Mouse (Mus musculus): ENCODE results near the gene Hectd4. TPM values are rescaled to one million over a fixed set of nuclear protein-coding genes. Genes with fewer than 3 reads are reported as not detected.
A peak's percentile ranks its signal among the peaks of the same experiment; 100 is the strongest.

Hectd4 gene
- polyA plus RNA-seq, 1 experiment from 2014 or later = 17.1 TPM

GRCm38 (mm10) chr5:121395621-121396020 is 175.6 kb downstream of the Hectd4 start:
- 81% methylated on average over 5 of the region's 5 CpGs for WGBS
- H3K9me3 ChIP-seq (ENCODE audit: control insufficient read depth, low read length) = no peaks in the 10 kb centered on the region
- H3K27me3 ChIP-seq (replicated peaks; ENCODE audit: control insufficient read depth, insufficient read depth, low read length) = no peaks in the 10 kb centered on the region
- no peak overlapping the region for H3K4me2 ChIP-seq (ENCODE audit: low read length)
- H3K36me3 ChIP-seq (ENCODE audit: control insufficient read depth, insufficient read depth, low read length) = no peaks in the 10 kb centered on the region
- no peak overlapping the region for H3K9ac ChIP-seq (ENCODE audit: low read depth, low read length)
- H3K4me1 ChIP-seq (ENCODE audit: control insufficient read depth, insufficient read depth, low read depth, low read length) = peaks cover 12% of the 10 kb centered on the region
- no peak overlapping the region for H3K27ac ChIP-seq (ENCODE audit: low read depth, low read length)
- ATAC-seq = no peak
- no peak overlapping the region for H3K4me3 ChIP-seq (ENCODE audit: low read length)

- Histone ChIP-seq H3K9me3 (ENCODE audit: control insufficient read depth, low read length) (no peaks in the 10 kb centered on the region), H3K4me3 (ENCODE audit: low read length) (peak within 1 kb of the TSS; percentile 61), H3K36me3 (ENCODE audit: control insufficient read depth, insufficient read depth, low read length) (no peaks in the 10 kb centered on the region), H3K27me3 (replicated peaks; ENCODE audit: control insufficient read depth, insufficient read depth, low read length) (no peaks in the 10 kb centered on the region), H3K4me1 (ENCODE audit: control insufficient read depth, insufficient read depth, low read depth, low read length) (peaks cover 12% of the 10 kb centered on the region), H3K4me2 (ENCODE audit: low read length) (peak within 1 kb of the TSS; percentile 89), H3K27ac (ENCODE audit: low read depth, low read length) (peak within 1 kb of the TSS; percentile 76), H3K9ac (ENCODE audit: low read depth, low read length) (peak within 1 kb of the TSS; percentile 74)
- peak; percentile 97 for ATAC-seq
- WGBS = 10% methylated on average over 52 of the region's 53 CpGs
Observed at GRCm38 (mm10) chr5:121397187-121398145, 177.4 kb downstream of the Hectd4 start, which contains the start of gene Naa25. Gene Naa25, plus strand, starts transcription at chr5:121397936.

GRCm38 (mm10) chr5:121398146-121398964 is 178.3 kb downstream of the Hectd4 start:
- WGBS = under 1% methylated on average over 51 of the region's 67 CpGs

GRCm38 (mm10) chr5:121398965-121399462 is 179.0 kb downstream of the Hectd4 start:
- ATAC-seq = no peak
- peak overlapping the region; percentile 61 for H3K4me3 ChIP-seq (ENCODE audit: low read length)
- H3K9ac ChIP-seq (ENCODE audit: low read depth, low read length) = peak overlapping the region; percentile 74
- no peak overlapping the region for H3K27ac ChIP-seq (ENCODE audit: low read depth, low read length)
- no peaks in the 10 kb centered on the region for H3K9me3 ChIP-seq (ENCODE audit: control insufficient read depth, low read length)
- H3K4me1 ChIP-seq (ENCODE audit: control insufficient read depth, insufficient read depth, low read depth, low read length) = peaks cover 12% of the 10 kb centered on the region
- H3K27me3 ChIP-seq (replicated peaks; ENCODE audit: control insufficient read depth, insufficient read depth, low read length) = no peaks in the 10 kb centered on the region
- no peaks in the 10 kb centered on the region for H3K36me3 ChIP-seq (ENCODE audit: control insufficient read depth, insufficient read depth, low read length)
- H3K4me2 ChIP-seq (ENCODE audit: low read length) = peak overlapping the region; percentile 89
- 55% methylated on average over 9 of the region's 9 CpGs for WGBS

More at GRCm38 (mm10) chr5:121398146-121398964, 178.3 kb downstream of the Hectd4 start:
- Histone ChIP-seq H3K36me3 (ENCODE audit: control insufficient read depth, insufficient read depth, low read length) (no peaks in the 10 kb centered on the region), H3K4me2 (ENCODE audit: low read length) (peak overlapping the region; percentile 89), H3K4me1 (ENCODE audit: control insufficient read depth, insufficient read depth, low read depth, low read length) (peaks cover 12% of the 10 kb centered on the region), H3K9me3 (ENCODE audit: control insufficient read depth, low read length) (no peaks in the 10 kb centered on the region), H3K4me3 (ENCODE audit: low read length) (peak overlapping the region; percentile 61), H3K9ac (ENCODE audit: low read depth, low read length) (peak overlapping the region; percentile 74), H3K27me3 (replicated peaks; ENCODE audit: control insufficient read depth, insufficient read depth, low read length) (no peaks in the 10 kb centered on the region), H3K27ac (ENCODE audit: low read depth, low read length) (peak overlapping the region; percentile 65)
- ATAC-seq = peak; percentile 82

GRCm38 (mm10) chr5:121399540-121399939 is 179.5 kb downstream of the Hectd4 start:
- no peaks in the 10 kb centered on the region for H3K36me3 ChIP-seq (ENCODE audit: control insufficient read depth, insufficient read depth, low read length)
- H3K9ac ChIP-seq (ENCODE audit: low read depth, low read length) = no peak overlapping the region
- no peaks in the 10 kb centered on the region for H3K27me3 ChIP-seq (replicated peaks; ENCODE audit: control insufficient read depth, insufficient read depth, low read length)
- no peak overlapping the region; the same call in 1 of the 2 replicates for H3K4me2 ChIP-seq (ENCODE audit: low read length)
- no peak overlapping the region for H3K4me3 ChIP-seq (ENCODE audit: low read length)
- H3K27ac ChIP-seq (ENCODE audit: low read depth, low read length) = no peak overlapping the region
- no peaks in the 10 kb centered on the region for H3K9me3 ChIP-seq (ENCODE audit: control insufficient read depth, low read length)
- peaks cover 12% of the 10 kb centered on the region for H3K4me1 ChIP-seq (ENCODE audit: control insufficient read depth, insufficient read depth, low read depth, low read length)
- ATAC-seq = no peak
- WGBS = 89% methylated on average over 5 of the region's 5 CpGs

- 80% methylated on average over 5 of the region's 5 CpGs for WGBS
- ATAC-seq = no peak
- Histone ChIP-seq H3K9me3 (ENCODE audit: control insufficient read depth, low read length) (no peaks in the 10 kb centered on the region), H3K36me3 (ENCODE audit: control insufficient read depth, insufficient read depth, low read length) (no peaks in the 10 kb centered on the region), H3K27ac (ENCODE audit: low read depth, low read length) (no peak overlapping the region), H3K4me2 (ENCODE audit: low read length) (no peak overlapping the region), H3K4me1 (ENCODE audit: control insufficient read depth, insufficient read depth, low read depth, low read length) (peaks cover 12% of the 10 kb centered on the region), H3K4me3 (ENCODE audit: low read length) (no peak overlapping the region), H3K9ac (ENCODE audit: low read depth, low read length) (no peak overlapping the region), H3K27me3 (replicated peaks; ENCODE audit: control insufficient read depth, insufficient read depth, low read length) (no peaks in the 10 kb centered on the region)
Observed at GRCm38 (mm10) chr5:121400064-121400463, 180.0 kb downstream of the Hectd4 start.

GRCm38 (mm10) chr5:121400849-121401248 is 180.8 kb downstream of the Hectd4 start:
- Histone ChIP-seq H3K4me3 (ENCODE audit: low read length) (no peak overlapping the region), H3K27me3 (replicated peaks; ENCODE audit: control insufficient read depth, insufficient read depth, low read length) (no peaks in the 10 kb centered on the region), H3K4me1 (ENCODE audit: control insufficient read depth, insufficient read depth, low read depth, low read length) (peaks cover 12% of the 10 kb centered on the region), H3K9ac (ENCODE audit: low read depth, low read length) (no peak overlapping the region), H3K27ac (ENCODE audit: low read depth, low read length) (no peak overlapping the region), H3K4me2 (ENCODE audit: low read length) (no peak overlapping the region), H3K9me3 (ENCODE audit: control insufficient read depth, low read length) (no peaks in the 10 kb centered on the region), H3K36me3 (ENCODE audit: control insufficient read depth, insufficient read depth, low read length) (no peaks in the 10 kb centered on the region)
- 91% methylated on average over 5 of the region's 5 CpGs for WGBS
- no peak for ATAC-seq

- Histone ChIP-seq H3K4me1 (ENCODE audit: control insufficient read depth, insufficient read depth, low read depth, low read length) (no peaks in the 10 kb centered on the region), H3K4me3 (ENCODE audit: low read length) (no peak overlapping the region), H3K27ac (ENCODE audit: low read depth, low read length) (no peak overlapping the region), H3K4me2 (ENCODE audit: low read length) (no peak overlapping the region), H3K27me3 (replicated peaks; ENCODE audit: control insufficient read depth, insufficient read depth, low read length) (no peaks in the 10 kb centered on the region), H3K9me3 (ENCODE audit: control insufficient read depth, low read length) (no peaks in the 10 kb centered on the region), H3K36me3 (ENCODE audit: control insufficient read depth, insufficient read depth, low read length) (peaks cover 3% of the 10 kb centered on the region; the same call in 1 of the 2 replicates), H3K9ac (ENCODE audit: low read depth, low read length) (no peak overlapping the region)
- ATAC-seq = no peak
- WGBS = 91% methylated on average over 8 of the region's 8 CpGs
Observed at GRCm38 (mm10) chr5:121407856-121408255, 187.8 kb downstream of the Hectd4 start.

Data from hindbrain, embryonic 16.5 days (tissue).